Mouse (Mus musculus): ENCODE measurements at regions not wholly inside any gene's neighbourhood (a gene's known extent, or its start where the extent isn't known, plus 50 kb on each side); places are given as distances from the start of the nearest gene placed in this dataset.

DNA sequence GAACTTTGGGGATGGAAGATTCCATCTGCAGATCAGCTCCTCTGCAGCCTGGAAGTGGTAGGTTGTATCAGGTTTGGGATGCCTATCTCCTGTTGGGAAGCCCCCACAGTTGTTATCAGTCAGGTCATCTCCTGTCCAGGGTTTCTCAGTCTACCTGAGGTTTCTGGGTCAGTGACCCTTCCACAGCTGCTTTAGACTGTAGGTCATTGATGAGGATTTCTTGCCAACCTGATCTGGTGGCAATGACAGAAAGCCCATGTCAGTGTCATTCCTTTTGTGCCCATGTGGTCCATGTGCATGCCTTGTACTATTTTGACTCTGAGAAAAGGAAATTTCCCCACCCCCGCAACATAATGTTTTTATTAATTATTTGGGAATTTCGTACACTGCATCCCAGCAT is 64.8 kb upstream of the Rnf24 start:
- TF ChIP-seq CTCF (IDR thresholded peaks at IDR 0.05; ENCODE audit: low read depth) = no peak
- TF ChIP-seq EP300 (IDR thresholded peaks at IDR 0.05; ENCODE audit: low read depth) = no peak

All from liver, postnatal 0 days (tissue).